Mouse (Mus musculus) ovary, adult 18-20 months (tissue): ENCODE results near the gene Nrbp1.
A peak's percentile ranks its signal among the peaks of the same experiment; 100 is the strongest.

Source experiments
- DNase-seq: peaks from one replicate; pipeline ENCODE4 v3.0.0; 2022; ENCODE audit warnings: low spot score, mixed read lengths

Gene Nrbp1

DNA sequence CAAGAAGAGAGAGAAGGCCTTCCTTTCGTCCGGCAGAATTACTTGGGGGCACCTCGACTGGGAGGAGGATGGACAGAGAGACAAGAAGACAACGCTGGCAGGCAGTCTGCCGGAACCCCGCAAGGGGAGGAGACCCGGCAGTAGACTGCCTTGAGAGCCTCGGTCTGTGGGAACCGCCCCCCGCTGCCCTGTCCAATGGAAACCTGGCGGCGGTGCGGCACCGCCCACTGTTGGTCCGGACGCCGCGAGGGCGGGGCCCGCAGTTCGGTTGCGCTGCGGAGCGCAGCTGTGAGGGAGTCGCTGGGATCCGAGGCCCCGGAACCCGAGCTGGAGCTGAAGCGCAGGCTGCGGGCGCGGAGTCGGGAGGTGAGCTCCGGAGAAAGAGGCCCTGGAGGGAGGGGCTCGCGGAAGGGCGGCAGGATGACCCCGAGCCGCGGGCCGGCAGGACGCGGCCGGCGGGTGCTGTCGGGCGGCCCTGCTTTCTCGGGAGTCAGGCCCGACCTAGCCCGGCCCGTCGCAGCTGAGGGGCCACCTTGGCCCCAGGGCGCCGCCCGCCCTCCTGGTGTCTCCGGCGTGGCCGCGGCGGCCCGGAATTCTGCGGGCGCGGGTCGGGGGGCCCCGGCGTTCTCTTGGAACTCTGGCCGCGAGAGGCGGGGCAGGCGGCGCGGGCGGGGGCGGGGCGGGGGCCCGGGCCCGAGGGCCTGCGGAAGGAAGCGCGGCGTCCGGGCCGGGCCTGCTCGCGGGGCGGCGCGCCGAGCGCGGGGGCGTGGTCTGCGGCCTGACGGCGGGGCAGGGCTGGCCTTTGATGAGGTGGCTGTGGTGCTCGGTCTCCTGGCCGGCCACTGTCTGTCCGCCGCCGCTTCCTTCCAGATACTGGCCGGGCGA lies at the start of gene Nrbp1, which contains the start of gene Gm9970:
Gene Nrbp1, plus strand, starts transcription at position 228 of the 885 bp plus-strand sequence.
Gene Gm9970, minus strand, starts transcription at position 596 of the 885 bp plus-strand sequence.
- peak; percentile 95 for DNase-seq

DNA sequence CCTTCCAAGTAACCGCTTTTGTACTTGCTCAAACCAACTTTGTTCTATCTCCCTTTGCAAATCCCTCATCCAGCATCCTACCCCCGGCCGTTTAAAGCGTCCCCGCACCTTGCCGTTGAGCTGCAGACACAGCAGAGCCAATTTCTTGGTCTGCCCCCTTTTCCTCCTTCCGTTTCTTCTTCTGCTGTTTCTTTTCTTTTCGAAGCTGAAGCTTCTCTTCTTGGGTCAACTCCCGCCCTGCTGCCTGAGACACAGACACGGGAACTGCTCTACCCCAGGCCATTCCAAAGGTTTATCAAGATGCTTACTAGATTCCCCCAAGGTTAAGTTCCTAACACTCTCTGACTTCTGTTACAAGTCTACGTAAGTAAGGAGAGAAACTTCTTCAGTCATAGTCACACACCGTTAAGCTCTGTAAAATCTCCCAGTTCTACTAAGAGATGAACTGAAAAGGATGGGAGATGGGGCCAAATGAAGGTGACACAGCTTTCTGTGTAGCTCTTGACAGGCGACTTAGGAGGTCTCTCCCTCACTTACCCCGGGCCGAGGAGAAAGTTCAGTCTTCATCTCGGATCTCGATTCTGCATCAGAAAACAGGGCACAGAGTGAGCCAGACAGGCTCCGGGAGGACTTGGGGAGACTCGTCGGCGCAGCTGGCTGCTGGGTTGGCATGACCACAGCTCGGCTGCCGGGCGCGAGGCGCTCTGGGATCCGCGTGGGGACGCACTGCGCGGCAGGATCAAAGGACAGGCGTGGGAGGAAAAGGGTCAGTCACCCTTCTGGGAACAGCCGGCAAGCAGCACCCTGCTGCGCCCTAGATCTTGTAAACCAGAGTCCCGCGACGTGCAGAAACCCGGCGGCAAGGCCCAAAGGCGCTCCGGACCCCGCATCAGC lies 48.4 kb upstream of the Nrbp1 start:
- no peak for DNase-seq

GRCm38 (mm10) chr5:31192939-31193630 lies 47.6 kb upstream of the Nrbp1 start, which contains the start of the genes Snx17 and Eif2b4:
Gene Snx17 (plus strand): TSS chr5:31193227.
Gene Eif2b4 (minus strand): TSS chr5:31193430.
- peak; percentile 99 for DNase-seq

DNA sequence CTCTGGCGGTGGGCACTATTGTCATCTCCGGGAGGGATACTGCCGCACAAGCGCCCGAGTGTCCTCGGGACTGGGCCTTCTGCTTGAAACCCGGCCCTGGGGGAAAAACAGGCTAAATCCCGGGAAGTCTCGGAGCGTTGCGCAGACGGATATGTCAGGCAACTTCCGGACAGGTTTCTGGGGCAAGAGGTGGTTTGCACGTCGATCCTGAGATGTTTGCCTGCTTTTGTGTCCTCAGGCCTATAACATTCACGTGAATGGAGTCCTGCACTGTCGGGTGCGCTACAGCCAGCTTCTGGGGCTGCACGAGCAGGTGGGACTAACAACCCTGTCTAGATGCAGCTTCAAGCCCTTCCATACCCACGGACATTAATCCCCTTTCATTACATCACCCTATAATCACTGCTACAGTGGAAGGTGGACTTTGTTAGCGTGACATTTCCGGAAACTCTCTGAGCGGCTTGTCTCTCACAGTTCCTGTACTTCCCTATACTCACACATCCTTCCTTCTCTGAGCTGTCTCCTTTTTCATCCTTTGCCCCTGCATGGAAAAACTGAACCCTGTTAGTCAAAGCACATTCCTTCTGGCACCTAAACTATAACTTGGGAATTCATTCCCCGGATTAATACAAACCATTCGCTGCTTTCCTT lies 46.9 kb upstream of the Nrbp1 start:
- DNase-seq = no peak

DNA sequence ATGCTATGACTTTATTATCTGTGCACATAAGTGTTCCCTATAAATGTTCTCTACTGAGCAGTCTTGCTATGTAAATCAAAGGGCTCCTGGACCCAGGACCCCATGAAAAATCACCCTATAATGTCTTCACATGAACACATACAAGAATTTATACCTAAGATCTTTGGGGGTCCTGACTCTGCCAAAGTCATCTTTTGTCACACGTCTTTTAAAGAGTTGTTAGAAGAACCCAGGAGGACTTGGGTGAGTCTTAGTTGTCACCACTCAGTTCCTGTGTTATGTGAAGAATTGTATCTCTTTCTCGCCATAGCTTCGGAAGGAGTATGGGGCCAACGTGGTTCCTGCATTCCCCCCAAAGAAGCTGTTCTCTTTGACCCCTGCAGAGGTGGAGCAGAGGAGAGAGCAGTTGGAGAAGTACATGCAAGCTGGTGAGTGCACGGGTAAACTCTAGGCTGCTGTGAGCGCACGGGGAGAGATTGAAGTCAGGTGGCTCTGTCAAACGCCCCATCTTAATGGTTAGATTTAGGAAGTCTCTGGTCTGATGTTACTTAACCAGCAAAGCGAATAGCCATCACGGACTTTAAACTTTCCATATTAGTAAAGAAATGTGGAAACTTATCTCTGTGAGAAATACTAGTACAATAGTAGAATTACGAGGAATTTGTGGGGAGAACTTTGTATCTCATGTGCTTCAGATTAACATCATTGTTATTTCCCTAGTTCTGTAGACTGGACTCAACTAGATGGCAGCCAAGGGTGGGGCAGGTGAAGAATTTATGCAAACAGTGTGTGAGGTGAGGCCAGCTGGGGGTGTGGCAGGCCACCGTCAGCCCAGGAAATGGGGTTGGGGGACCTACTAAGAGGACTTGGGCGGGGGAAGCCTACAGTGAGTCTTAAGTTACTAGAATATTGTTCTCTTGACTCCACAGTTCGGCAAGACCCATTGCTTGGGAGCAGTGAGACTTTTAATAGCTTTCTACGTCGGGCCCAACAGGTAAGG lies 45.9 kb upstream of the Nrbp1 start:
- no peak for DNase-seq

GRCm38 (mm10) chr5:31195671-31196070 lies 45.0 kb upstream of the Nrbp1 start:
- no peak for DNase-seq

- DNase-seq = no peak
These were observed 44.5 kb upstream of the Nrbp1 start for GRCm38 (mm10) chr5:31196207-31196606.

DNA sequence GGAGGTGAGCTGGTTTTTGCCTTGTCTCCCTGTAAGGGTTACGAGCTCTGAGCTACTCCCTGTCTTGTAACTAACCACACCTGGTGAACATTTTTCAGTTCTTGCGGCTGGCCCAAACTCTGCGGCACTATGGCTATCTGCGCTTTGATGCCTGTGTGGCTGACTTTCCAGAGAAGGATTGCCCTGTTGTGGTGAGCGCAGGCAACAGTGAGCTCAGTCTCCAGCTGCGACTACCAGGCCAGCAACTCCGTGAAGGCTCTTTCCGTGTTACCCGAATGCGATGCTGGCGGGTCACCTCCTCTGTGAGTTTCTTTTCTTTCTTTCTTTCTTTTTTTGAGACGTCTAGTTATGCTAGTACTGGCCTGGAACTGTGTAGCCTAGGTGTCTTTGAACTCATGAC lies 43.6 kb upstream of the Nrbp1 start:
- DNase-seq = no peak

DNA sequence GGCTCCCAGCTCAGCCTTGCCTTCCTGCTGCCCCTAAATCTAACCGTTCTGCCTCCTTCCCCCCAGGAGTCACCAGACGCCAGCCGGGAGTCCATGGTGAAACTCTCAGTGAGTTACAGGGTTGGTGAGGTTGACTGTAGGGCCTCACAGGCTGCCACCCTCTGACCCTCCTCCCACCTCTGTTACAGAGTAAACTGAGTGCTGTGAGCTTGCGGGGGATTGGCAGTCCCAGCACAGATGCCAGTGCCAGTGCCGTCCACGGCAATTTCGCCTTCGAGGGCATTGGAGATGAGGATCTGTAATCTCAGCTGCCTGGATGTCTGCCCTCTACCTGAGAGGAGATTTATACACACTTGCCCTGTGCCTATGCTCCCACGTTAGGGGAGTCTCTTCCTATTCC lies 42.5 kb upstream of the Nrbp1 start:
- DNase-seq = no peak

- no peak for DNase-seq
These were observed 41.9 kb upstream of the Nrbp1 start for GRCm38 (mm10) chr5:31198616-31199320.

- no peak for DNase-seq
These were observed 41.3 kb upstream of the Nrbp1 start for GRCm38 (mm10) chr5:31199321-31199892.

GRCm38 (mm10) chr5:31199893-31200292 lies 40.8 kb upstream of the Nrbp1 start:
- DNase-seq = no peak

GRCm38 (mm10) chr5:31200327-31200768 lies 40.3 kb upstream of the Nrbp1 start:
- no peak for DNase-seq

- no peak for DNase-seq
These were observed 39.5 kb upstream of the Nrbp1 start for GRCm38 (mm10) chr5:31201042-31201741.

DNA sequence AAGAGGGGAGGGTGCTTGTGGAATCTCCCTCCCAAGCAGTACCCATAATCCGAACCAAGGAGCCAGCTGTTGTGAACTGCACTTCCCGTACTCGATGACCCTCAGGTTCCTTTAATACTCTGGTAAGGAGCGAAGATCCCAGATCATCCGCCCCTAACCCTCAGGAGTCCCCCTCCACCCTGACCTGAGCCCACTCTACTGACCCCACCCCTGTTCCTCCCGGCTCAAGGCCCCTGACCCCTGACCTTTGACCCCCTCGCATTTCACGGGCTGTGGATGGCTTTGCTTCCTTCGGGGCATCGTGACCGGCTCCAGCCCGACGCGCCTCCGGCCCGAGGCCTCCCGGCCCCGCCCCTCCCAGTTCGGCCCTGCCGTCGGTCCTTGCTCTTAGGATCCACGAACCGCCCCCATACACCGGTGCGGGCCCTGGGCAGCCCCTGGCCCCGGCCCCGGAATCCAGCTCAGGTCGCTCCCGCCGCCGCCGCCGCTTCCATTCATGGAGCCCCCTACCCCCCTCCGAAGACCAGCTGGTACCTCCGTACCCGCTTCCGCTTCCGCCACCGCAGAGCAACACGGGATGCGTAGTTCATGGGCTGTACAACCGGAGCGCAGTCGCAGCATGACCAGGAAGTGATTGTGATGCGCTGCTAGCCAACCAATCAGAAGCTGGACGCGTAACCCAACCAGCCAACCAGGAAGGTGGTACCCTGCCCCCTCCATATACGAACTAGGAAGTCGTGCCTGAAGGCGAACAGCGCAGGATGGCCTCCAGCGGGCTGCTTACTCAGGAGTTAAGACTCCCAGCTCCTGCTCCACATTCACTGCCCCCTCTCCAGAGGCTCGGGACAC lies 38.7 kb upstream of the Nrbp1 start, which contains the start of gene Zfp513:
Gene Zfp513, minus strand, starts transcription at position 562 of the 849 bp plus-strand sequence.
- DNase-seq = peak; percentile 97

GRCm38 (mm10) chr5:31202933-31203332 lies 37.7 kb upstream of the Nrbp1 start:
- DNase-seq = no peak

DNA sequence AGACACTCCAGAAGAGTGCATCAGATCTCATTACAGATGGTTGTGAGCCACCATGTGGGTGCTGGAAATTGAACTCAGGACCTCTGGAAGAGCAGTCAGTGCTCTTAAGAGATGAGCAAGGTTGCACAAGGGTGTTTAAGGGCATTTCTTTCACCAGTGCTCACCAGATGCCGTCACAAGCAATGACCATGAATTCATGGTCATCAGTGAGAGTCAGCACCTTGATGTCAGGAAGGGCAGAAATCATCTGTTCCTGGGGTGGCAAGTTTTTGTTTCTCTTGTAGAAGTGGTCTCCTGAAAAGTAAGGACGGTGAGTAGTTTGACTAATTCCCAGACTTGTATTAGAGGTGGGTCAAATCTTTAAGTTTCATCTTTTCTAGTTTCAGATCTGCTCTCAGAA lies 36.8 kb upstream of the Nrbp1 start:
- DNase-seq = no peak
